Mouse (Mus musculus) kidney, embryonic 16.5 days (tissue): ENCODE measurements around the gene Mbtd1. TPM values are rescaled to one million over a fixed set of nuclear protein-coding genes. Genes with fewer than 3 reads are reported as not detected.

Source experiments
- ATAC-seq: fragments of 200-750 bp; cut with Nextera tagmentation; 2 replicates; pipeline ENCODE4 v1.8.0; 2017; ENCODE audit warnings: moderate TSS enrichment; ENCODE audit not compliant: low FRiP score, low TSS enrichment
- H3K27ac ChIP-seq: fragments of 300-500 bp; sonication (generic); 2 replicates; pipeline ENCODE4 v1.5.1; 2014; ENCODE audit warnings: low read length
- H3K27me3 ChIP-seq: fragments of 300-500 bp; sonication (generic); 2 replicates; pipeline ENCODE4 v1.6.1; 2014; ENCODE audit warnings: low read length, control low read depth, mixed read lengths; ENCODE audit not compliant: insufficient read depth
- H3K36me3 ChIP-seq: fragments of 300-500 bp; sonication (generic); 2 replicates; pipeline ENCODE4 v1.6.1; 2014; ENCODE audit warnings: low read length, control low read depth, mixed read lengths; ENCODE audit not compliant: insufficient read depth
- H3K4me1 ChIP-seq: fragments of 300-500 bp; sonication (generic); 2 replicates; pipeline ENCODE4 v1.6.1; 2014; ENCODE audit warnings: low read length, control low read depth, mixed read lengths; ENCODE audit not compliant: insufficient read depth
- H3K4me2 ChIP-seq: fragments of 300-500 bp; sonication (generic); replicated peaks from 2 replicates; pipeline ENCODE4 v1.6.1; 2014; ENCODE audit warnings: low read depth, low read length
- H3K4me3 ChIP-seq: fragments of 300-500 bp; sonication (generic); 2 replicates; pipeline ENCODE4 v1.5.1; 2014; ENCODE audit warnings: mild to moderate bottlenecking, low read length
- H3K9ac ChIP-seq: fragments of 300-500 bp; sonication (generic); replicated peaks from 2 replicates; pipeline ENCODE4 v1.6.1; 2014; ENCODE audit warnings: low read length
- H3K9me3 ChIP-seq: fragments of 300-500 bp; sonication (generic); 2 replicates; pipeline ENCODE4 v1.6.1; 2016; ENCODE audit warnings: low read length, control low read depth
- WGBS: fragments of 180-500 bp; shearing (Covaris S2); extraction: QIAGEN DNeasy Blood & Tissue Kit; methylation state at CpG from one replicate; pipeline ENCODE4 v1.1.7; 2014; 5-methylcytosine and 5-hydroxymethylcytosine counted together
- polyA plus RNA-seq: library from polyadenylated mRNA; unstranded; fragments of >200 nt; fragmentation: Nextera tagmentation; extraction: Ambion mirVana; gene quantifications from 2 replicates; pipeline ENCODE4 v1.2.1, GENCODE M21; 2015

Gene Mbtd1
- polyA plus RNA-seq, 1 experiment from 2014 or later: 28.0 TPM

DNA sequence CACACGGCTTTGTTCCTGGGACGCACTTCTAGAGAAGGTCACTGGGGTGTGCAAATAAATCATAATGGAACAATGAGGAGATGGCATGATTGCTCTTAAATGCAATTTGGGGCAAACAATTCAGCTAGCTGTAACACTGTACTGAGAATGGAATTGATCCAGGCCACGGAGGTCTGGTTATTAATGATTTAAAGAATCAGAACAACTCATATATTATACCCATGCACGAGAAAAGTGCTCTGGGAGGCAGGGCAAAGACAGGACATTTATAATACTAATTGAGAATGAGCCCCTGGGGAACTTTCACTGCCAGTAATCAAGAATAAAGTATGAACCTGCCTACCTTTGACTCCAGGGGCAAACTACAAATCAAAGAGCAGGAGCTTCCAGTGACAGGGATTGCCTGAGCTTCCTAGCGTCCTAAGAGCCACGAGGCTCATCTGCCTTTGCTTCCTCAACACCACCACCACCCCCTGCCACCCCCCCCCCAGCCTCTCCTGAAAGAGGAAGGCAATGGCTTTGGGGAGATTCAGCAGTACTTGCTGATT, 93.9 kb downstream of the Mbtd1 start:
- 19% methylated on average over 6 of the region's 6 CpGs for WGBS
- Histone ChIP-seq H3K4me1 (no peaks in the 10 kb centered on the region), H3K27me3 (no peaks in the 10 kb centered on the region), H3K4me3 (no peak overlapping the region), H3K9ac (no peak overlapping the region), H3K4me2 (no peak overlapping the region), H3K9me3 (no peaks in the 10 kb centered on the region), H3K36me3 (no peaks in the 10 kb centered on the region), H3K27ac (no peak overlapping the region)
- ATAC-seq: no peak

- H3K27me3 ChIP-seq: no peaks in the 10 kb centered on the region
- H3K36me3 ChIP-seq: no peaks in the 10 kb centered on the region
- no peak overlapping the region for H3K4me3 ChIP-seq
- no peak overlapping the region for H3K4me2 ChIP-seq
- no peak overlapping the region for H3K9ac ChIP-seq
- no peak overlapping the region for H3K27ac ChIP-seq
- WGBS: 84% methylated on average over 3 of the region's 3 CpGs
- no peaks in the 10 kb centered on the region for H3K9me3 ChIP-seq
- ATAC-seq: no peak
- H3K4me1 ChIP-seq: 0 out of 2 replicates have a peak, but pooled peaks cover 7% of the 10 kb centered on the region
These were observed 99.0 kb downstream of the Mbtd1 start for GRCm38 (mm10) chr11:93984619-93985018.

GRCm38 (mm10) chr11:93985265-93985664, 99.6 kb downstream of the Mbtd1 start:
- H3K9ac ChIP-seq: no peak overlapping the region
- H3K4me2 ChIP-seq: no peak overlapping the region
- no peak overlapping the region for H3K4me3 ChIP-seq
- no peaks in the 10 kb centered on the region for H3K27me3 ChIP-seq
- H3K36me3 ChIP-seq: no peaks in the 10 kb centered on the region
- no peak for ATAC-seq
- H3K9me3 ChIP-seq: no peaks in the 10 kb centered on the region
- 0 out of 2 replicates have a peak, but pooled peaks cover 7% of the 10 kb centered on the region for H3K4me1 ChIP-seq
- 86% methylated on average over 5 of the region's 5 CpGs for WGBS
- H3K27ac ChIP-seq: no peak overlapping the region

GRCm38 (mm10) chr11:93986298-93986697, 100.6 kb downstream of the Mbtd1 start:
- H3K4me3 ChIP-seq: no peak overlapping the region

GRCm38 (mm10) chr11:93987026-93987425, 101.4 kb downstream of the Mbtd1 start:
- H3K9ac ChIP-seq: no peak overlapping the region
- 85% methylated on average over 4 of the region's 4 CpGs for WGBS

More at GRCm38 (mm10) chr11:93986298-93986697, 100.6 kb downstream of the Mbtd1 start:
- Histone ChIP-seq H3K27me3 (no peaks in the 10 kb centered on the region), H3K4me2 (no peak overlapping the region), H3K9ac (no peak overlapping the region), H3K27ac (no peak overlapping the region), H3K36me3 (no peaks in the 10 kb centered on the region), H3K9me3 (no peaks in the 10 kb centered on the region), H3K4me1 (0 out of 2 replicates have a peak, but pooled peaks cover 7% of the 10 kb centered on the region)
- ATAC-seq: no peak

DNA sequence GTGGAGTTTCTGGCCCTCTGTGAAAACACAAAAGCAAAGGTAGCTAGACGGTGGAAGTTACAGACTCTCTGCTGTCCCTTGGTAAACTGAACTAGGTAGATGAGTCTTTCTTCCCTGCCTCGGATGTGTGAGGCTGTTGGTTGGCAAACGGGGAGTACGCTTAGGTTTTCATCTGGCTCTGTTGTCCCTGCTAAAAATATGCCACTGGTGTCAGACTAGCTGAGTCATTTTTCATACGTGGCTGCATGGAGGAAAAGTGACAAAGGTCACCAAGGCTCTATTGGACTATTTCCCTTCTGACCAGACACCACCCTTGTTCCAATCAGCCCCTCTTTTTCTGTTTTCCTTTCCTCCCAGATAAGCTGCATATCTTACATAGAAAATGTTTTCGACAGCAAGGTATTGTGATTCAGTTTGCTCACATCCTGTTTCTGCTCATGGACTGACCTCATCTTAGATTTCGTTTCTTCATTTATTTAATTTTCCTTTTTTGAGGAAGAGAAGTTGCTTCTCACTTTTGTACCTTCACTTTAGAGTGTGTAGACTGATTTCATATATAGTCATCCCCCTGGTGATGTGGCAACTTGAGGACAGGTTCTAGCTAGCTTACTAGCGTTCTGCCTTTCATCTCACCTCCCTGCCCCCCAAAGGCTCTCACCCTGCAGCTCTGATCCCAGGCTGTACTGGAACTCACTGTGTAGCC, 102.1 kb downstream of the Mbtd1 start:
- Histone ChIP-seq H3K4me2 (no peak overlapping the region), H3K9ac (no peak overlapping the region), H3K27me3 (no peaks in the 10 kb centered on the region), H3K9me3 (no peaks in the 10 kb centered on the region), H3K4me1 (0 out of 2 replicates have a peak, but pooled peaks cover 7% of the 10 kb centered on the region), H3K4me3 (no peak overlapping the region), H3K27ac (peak overlapping the region; percentile 67), H3K36me3 (no peaks in the 10 kb centered on the region)
- ATAC-seq: no peak
- 61% methylated on average over 8 of the region's 8 CpGs for WGBS

More at GRCm38 (mm10) chr11:93987026-93987425, 101.4 kb downstream of the Mbtd1 start:
- 0 out of 2 replicates have a peak, but pooled peaks cover 7% of the 10 kb centered on the region for H3K4me1 ChIP-seq
- no peaks in the 10 kb centered on the region for H3K36me3 ChIP-seq
- H3K4me2 ChIP-seq: no peak overlapping the region
- no peak overlapping the region for H3K4me3 ChIP-seq
- ATAC-seq: no peak
- peak overlapping the region; percentile 67; the same call in 1 of the 2 replicates for H3K27ac ChIP-seq
- H3K9me3 ChIP-seq: no peaks in the 10 kb centered on the region
- no peaks in the 10 kb centered on the region for H3K27me3 ChIP-seq

DNA sequence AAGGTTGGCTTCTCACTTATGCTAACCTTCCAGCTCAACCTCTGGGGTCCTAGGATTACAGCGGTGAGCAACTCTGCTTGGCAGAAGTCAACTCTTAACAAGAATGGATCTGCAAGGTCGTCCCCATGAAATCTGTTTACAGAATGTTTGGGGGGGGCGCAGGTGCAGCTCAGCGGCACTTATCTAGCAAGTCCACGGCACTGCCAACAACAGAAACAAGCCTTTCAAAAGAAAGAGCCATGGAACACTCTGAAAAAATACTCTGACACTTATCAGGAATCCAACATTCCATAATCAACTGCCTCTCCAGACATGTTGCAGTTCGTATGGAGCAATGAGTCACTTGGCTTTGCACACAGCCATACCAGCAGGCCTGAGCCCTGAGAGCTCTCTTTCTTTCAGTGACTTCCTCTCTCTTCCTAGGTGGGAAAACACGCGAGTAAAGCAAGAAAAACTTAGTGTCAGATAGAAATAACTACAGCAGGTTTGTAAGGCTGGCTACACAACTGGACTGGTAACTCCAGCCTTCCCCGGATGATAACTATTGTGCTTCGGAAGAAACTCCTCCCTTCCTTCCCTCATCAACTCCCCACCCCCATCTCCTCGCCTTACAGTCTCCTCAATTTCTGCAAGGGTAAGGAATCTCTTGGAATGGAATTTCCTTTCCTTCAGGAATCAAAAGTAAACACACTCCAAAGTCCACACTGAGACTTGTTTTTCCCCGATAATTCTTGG, 102.8 kb downstream of the Mbtd1 start:
- Histone ChIP-seq H3K4me1 (0 out of 2 replicates have a peak, but pooled peaks cover 7% of the 10 kb centered on the region), H3K4me3 (no peak overlapping the region), H3K9me3 (no peaks in the 10 kb centered on the region), H3K4me2 (0 out of 2 replicates have a peak overlapping the region, but pooled peaks have one; percentile 4), H3K27ac (peak overlapping the region; percentile 64), H3K27me3 (no peaks in the 10 kb centered on the region), H3K36me3 (no peaks in the 10 kb centered on the region), H3K9ac (no peak overlapping the region)
- ATAC-seq: no peak
- WGBS: 50% methylated on average over 12 of the region's 12 CpGs

DNA sequence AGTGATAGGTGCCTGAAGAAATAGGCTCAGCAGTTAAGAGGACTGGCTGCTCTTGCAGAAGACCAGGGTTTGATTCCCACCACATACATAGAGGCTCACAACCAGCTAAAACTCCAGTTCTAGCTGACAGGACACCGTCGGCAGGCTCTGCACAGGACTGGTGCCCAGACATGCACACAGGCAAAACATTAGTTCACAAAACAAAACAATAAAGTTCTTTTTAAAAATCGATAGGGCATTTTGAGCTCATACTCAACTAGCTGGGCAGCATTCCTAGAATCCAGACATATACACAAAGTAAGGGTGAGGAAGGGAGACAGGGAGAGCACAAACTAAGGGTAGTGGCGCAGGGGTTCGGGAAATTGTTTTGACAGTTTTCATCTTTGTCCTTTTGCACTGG, 108.9 kb downstream of the Mbtd1 start:
- Histone ChIP-seq H3K9me3 (no peaks in the 10 kb centered on the region), H3K9ac (peak overlapping the region; percentile 85), H3K27ac (peak overlapping the region; percentile 99), H3K4me2 (peak overlapping the region; percentile 94), H3K27me3 (no peaks in the 10 kb centered on the region), H3K36me3 (no peaks in the 10 kb centered on the region), H3K4me1 (peaks cover 26% of the 10 kb centered on the region), H3K4me3 (peak overlapping the region; percentile 96)
- 53% methylated on average over 5 of the region's 5 CpGs for WGBS
- no peak for ATAC-seq

GRCm38 (mm10) chr11:93995111-93995719, 109.6 kb downstream of the Mbtd1 start:
- H3K4me3 ChIP-seq: peak overlapping the region; percentile 96
- no peaks in the 10 kb centered on the region for H3K9me3 ChIP-seq
- peaks cover 26% of the 10 kb centered on the region for H3K4me1 ChIP-seq
- 4% methylated on average over 15 of the region's 15 CpGs for WGBS
- H3K27me3 ChIP-seq: no peaks in the 10 kb centered on the region
- H3K9ac ChIP-seq: peak overlapping the region; percentile 85
- peak; percentile 65 for ATAC-seq
- peak overlapping the region; percentile 94 for H3K4me2 ChIP-seq
- no peaks in the 10 kb centered on the region for H3K36me3 ChIP-seq
- H3K27ac ChIP-seq: peak overlapping the region; percentile 99
